Mouse (Mus musculus) hindbrain, embryonic 16.5 days (tissue): ENCODE results near the gene Opn4. TPM values are rescaled to one million over a fixed set of nuclear protein-coding genes. Genes with fewer than 3 reads are reported as not detected.

Experiments
- ATAC-seq: fragments of 200-750 bp; cut with Nextera tagmentation; 2 replicates; pipeline ENCODE4 v1.8.0; 2017; ENCODE audit warnings: moderate TSS enrichment, moderate library complexity
- H3K27ac ChIP-seq: fragments of 300-500 bp; sonication (generic); 2 replicates; pipeline ENCODE4 v1.5.1; 2014; ENCODE audit warnings: low read depth, mild to moderate bottlenecking, control low read depth, low read length, moderate library complexity
- H3K27me3 ChIP-seq: fragments of 300-500 bp; sonication (generic); replicated peaks from 2 replicates; pipeline ENCODE4 v1.6.1; 2014; ENCODE audit warnings: low read length; ENCODE audit not compliant: control insufficient read depth, insufficient read depth
- H3K36me3 ChIP-seq: fragments of 300-500 bp; sonication (generic); 2 replicates; pipeline ENCODE4 v1.6.1; 2014; ENCODE audit warnings: mild to moderate bottlenecking, low read length, moderate library complexity, mixed read lengths; ENCODE audit not compliant: control insufficient read depth, insufficient read depth
- H3K4me1 ChIP-seq: fragments of 300-500 bp; sonication (generic); 2 replicates; pipeline ENCODE4 v1.6.1; 2014; ENCODE audit warnings: low read depth, low read length; ENCODE audit not compliant: control insufficient read depth, insufficient read depth
- H3K4me2 ChIP-seq: fragments of 300-500 bp; sonication (generic); 2 replicates; pipeline ENCODE4 v1.6.1; 2014; ENCODE audit warnings: mild to moderate bottlenecking, low read length, control low read depth, moderate library complexity
- H3K4me3 ChIP-seq: fragments of 300-500 bp; sonication (generic); 2 replicates; pipeline ENCODE4 v1.5.1; 2014; ENCODE audit warnings: mild to moderate bottlenecking, low read length, control low read depth, moderate library complexity
- H3K9ac ChIP-seq: fragments of 300-500 bp; sonication (generic); 2 replicates; pipeline ENCODE4 v1.6.1; 2014; ENCODE audit warnings: low read depth, mild to moderate bottlenecking, control low read depth, low read length, moderate library complexity
- H3K9me3 ChIP-seq: fragments of 300-500 bp; sonication (generic); 2 replicates; pipeline ENCODE4 v1.6.1; 2014; ENCODE audit warnings: mild to moderate bottlenecking, low read length, moderate library complexity; ENCODE audit not compliant: control insufficient read depth
- WGBS: fragments of 180-500 bp; shearing (Covaris S2); extraction: QIAGEN DNeasy Blood & Tissue Kit; methylation state at CpG from one replicate; pipeline ENCODE4 v1.1.7; 2014; 5-methylcytosine and 5-hydroxymethylcytosine counted together
- polyA plus RNA-seq: library from polyadenylated mRNA; unstranded; fragments of >200 nt; fragmentation: Nextera tagmentation; extraction: Ambion mirVana; gene quantifications from 2 replicates; pipeline ENCODE4 v1.2.1, GENCODE M21; 2015

Opn4 gene
- polyA plus RNA-seq, 1 experiment from 2014 or later, result not detected

DNA sequence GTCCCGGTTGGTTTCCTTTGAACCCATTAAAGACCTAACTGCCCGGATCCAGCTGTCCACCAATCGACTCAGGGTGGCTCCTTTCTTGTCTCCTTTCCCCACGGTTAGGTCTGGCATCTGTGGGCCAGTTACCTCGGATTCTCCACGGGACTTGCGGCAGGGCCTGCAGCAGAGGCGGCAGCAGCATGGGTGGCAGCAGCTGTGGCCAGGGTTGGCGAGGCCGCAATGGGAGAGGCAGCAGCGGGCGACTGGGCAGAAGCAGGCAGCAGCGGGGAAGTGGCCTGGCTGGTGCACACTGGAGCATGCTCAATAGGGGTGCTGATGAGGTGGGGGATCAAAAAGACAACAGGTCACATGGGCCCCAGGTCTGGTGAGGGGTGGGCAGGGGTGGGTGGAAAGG lies 44.7 kb downstream of the Opn4 start:
- H3K4me3 ChIP-seq, result no peak overlapping the region
- H3K27me3 ChIP-seq, result no peaks in the 10 kb centered on the region
- no peak overlapping the region for H3K27ac ChIP-seq
- no peak for ATAC-seq
- H3K36me3 ChIP-seq, result no peaks in the 10 kb centered on the region
- no peaks in the 10 kb centered on the region for H3K4me1 ChIP-seq
- no peak overlapping the region for H3K4me2 ChIP-seq
- WGBS, result 67% methylated on average over 13 of the region's 13 CpGs
- no peaks in the 10 kb centered on the region for H3K9me3 ChIP-seq
- H3K9ac ChIP-seq, result no peak overlapping the region

DNA sequence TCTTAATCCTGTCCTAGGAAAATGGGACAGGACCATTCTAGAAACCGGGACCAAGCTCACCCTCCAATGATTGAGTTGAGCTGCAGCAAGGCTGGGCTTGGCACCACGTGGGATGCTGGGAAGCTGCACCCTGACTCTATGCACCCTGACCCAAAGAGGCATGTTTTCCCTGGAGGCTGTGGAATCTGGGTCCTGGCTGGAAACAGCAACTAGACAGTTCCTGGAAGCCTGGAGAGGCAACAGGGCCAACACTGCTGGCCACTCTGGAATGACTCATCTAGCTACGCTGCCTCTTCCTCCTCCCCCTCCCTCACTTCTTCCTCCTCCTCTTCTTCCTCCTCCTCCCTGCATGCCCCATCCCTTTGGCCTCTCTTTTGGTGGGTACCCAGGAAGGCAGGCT lies 45.9 kb downstream of the Opn4 start:
- H3K27me3 ChIP-seq, result no peaks in the 10 kb centered on the region
- no peaks in the 10 kb centered on the region for H3K4me1 ChIP-seq
- no peak overlapping the region for H3K4me2 ChIP-seq
- no peak overlapping the region for H3K9ac ChIP-seq
- no peaks in the 10 kb centered on the region for H3K36me3 ChIP-seq
- no peak overlapping the region for H3K4me3 ChIP-seq
- no peak overlapping the region for H3K27ac ChIP-seq
- ATAC-seq, result no peak
- no peaks in the 10 kb centered on the region for H3K9me3 ChIP-seq
- 65% methylated on average over 3 of the region's 3 CpGs for WGBS

DNA sequence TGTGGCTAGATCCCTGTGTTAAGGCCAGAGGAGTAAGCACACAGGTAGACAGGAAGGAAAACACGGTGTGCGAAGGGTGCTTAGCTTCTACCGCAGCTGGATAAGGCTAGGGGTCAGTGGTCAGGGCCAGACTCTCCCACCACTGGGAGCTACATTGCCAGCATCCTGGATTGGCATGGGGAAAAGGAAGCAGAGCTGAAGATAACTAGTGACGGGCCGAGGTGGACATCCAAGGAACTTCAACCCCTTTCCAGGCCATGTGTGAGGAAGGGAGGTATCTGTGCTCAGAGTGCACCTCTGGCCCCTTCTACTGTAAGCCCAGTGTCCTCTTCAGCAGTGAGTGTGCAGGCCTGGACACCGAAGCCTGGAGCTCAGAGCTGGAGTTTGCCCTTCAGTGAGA lies 46.5 kb downstream of the Opn4 start:
- no peak overlapping the region for H3K4me2 ChIP-seq
- H3K9me3 ChIP-seq, result no peaks in the 10 kb centered on the region
- ATAC-seq, result no peak
- H3K27ac ChIP-seq, result no peak overlapping the region
- WGBS, result 90% methylated on average over 6 of the region's 6 CpGs
- H3K4me1 ChIP-seq, result no peaks in the 10 kb centered on the region
- no peaks in the 10 kb centered on the region for H3K27me3 ChIP-seq
- no peak overlapping the region for H3K4me3 ChIP-seq
- no peak overlapping the region for H3K9ac ChIP-seq
- no peaks in the 10 kb centered on the region for H3K36me3 ChIP-seq

DNA sequence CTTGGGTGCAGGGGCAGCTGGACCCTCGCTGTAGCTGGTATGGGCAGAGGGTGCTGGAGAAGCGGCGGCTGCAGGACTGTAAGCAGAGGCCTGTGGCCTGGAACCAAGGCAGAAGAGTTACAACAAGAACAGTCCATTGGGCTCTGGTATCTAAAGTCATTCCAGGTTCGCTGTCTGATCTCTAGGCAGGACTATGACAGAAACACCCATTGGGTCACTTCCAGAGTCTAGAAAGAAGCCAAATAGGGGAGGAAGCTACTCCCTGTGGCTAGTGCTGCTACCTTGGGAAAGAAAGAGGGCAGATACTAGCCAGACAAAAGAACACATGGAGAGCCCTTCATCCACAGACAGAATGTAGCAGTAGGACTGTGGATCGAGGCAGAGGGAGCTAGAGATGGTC lies 47.7 kb downstream of the Opn4 start:
- H3K4me1 ChIP-seq, result no peaks in the 10 kb centered on the region
- H3K27ac ChIP-seq, result no peak overlapping the region
- H3K9ac ChIP-seq, result no peak overlapping the region
- no peaks in the 10 kb centered on the region for H3K36me3 ChIP-seq
- 88% methylated on average over 5 of the region's 5 CpGs for WGBS
- H3K4me3 ChIP-seq, result no peak overlapping the region
- H3K4me2 ChIP-seq, result no peak overlapping the region
- ATAC-seq, result no peak
- H3K9me3 ChIP-seq, result no peaks in the 10 kb centered on the region
- no peaks in the 10 kb centered on the region for H3K27me3 ChIP-seq

DNA sequence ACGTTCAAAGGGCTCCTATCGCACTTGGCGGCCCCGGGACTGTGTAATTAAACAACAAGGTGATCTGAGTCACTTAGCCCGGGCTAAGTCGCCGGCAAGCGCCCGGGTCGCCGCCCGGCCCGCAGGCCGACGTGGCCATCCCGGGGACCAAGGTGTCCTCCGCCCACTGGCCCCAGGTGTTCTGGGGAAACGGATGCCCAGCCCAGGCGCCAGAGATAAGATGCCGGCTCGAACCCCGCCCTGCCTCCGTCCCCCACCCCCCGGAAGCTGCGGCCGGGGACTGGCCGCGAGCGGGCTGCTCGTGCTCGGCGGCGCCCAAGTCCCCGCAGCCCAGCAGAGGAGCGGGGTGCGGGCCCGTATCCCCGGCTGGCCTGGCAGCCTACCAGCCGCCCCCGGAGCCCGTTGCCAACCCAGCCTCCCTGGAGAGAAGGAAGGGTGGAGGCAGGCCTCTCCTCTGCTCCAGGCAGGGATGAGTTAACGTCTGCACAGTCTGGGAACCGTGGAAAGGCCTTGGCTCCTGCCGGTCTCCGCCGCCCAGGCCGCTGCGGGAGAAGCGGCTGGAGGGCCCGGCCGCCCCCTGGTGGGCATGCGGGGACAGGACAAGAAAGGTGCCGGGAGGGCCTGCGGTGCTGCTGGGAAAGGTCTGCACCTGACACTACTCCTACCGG lies 50.8 kb downstream of the Opn4 start:
- H3K4me1 ChIP-seq, result no peaks in the 10 kb centered on the region
- H3K36me3 ChIP-seq, result no peaks in the 10 kb centered on the region
- peak; percentile 96 for ATAC-seq
- peak overlapping the region; percentile 90 for H3K27ac ChIP-seq
- H3K27me3 ChIP-seq, result no peaks in the 10 kb centered on the region
- peak overlapping the region; percentile 81 for H3K4me3 ChIP-seq
- H3K9ac ChIP-seq, result peak overlapping the region; percentile 93
- under 1% methylated on average over 52 of the region's 55 CpGs for WGBS
- H3K9me3 ChIP-seq, result no peaks in the 10 kb centered on the region
- H3K4me2 ChIP-seq, result peak overlapping the region; percentile 83

DNA sequence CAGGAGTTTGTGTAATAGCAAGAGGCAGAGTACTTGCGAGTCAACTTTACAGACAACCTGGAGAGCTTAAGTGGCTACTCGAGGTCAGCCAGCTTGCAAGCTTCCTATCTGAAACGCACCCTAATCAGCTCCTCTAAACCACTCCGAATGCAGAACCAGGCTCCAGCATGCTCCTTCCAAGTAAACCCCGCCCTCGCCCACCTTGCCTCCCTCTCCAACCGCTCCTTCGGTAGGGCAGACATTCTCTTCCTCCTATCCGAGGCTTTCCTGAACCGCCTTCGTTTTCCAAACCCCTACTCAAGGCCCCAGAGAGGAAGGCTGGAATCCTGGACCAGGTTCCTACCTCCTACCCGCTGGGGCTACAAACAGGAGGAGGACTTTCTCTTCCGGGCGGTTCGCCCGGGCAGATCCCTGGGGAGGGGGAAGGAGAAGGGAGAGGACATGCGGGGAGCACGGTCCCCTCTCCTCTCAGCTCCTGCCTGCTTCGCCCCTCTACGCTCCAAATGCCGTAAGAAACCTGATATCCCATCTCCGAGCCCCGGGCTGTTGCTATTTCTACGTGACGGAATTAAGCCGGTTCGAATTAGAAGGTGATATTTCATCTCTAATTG lies 51.4 kb downstream of the Opn4 start:
- H3K9me3 ChIP-seq, result no peaks in the 10 kb centered on the region
- peak overlapping the region; percentile 81 for H3K4me3 ChIP-seq
- peak overlapping the region; percentile 90 for H3K27ac ChIP-seq
- H3K4me2 ChIP-seq, result peak overlapping the region; percentile 83
- H3K4me1 ChIP-seq, result no peaks in the 10 kb centered on the region
- no peaks in the 10 kb centered on the region for H3K36me3 ChIP-seq
- no peaks in the 10 kb centered on the region for H3K27me3 ChIP-seq
- under 1% methylated on average over 27 of the region's 27 CpGs for WGBS
- peak overlapping the region; percentile 93 for H3K9ac ChIP-seq
- ATAC-seq, result peak; percentile 63

DNA sequence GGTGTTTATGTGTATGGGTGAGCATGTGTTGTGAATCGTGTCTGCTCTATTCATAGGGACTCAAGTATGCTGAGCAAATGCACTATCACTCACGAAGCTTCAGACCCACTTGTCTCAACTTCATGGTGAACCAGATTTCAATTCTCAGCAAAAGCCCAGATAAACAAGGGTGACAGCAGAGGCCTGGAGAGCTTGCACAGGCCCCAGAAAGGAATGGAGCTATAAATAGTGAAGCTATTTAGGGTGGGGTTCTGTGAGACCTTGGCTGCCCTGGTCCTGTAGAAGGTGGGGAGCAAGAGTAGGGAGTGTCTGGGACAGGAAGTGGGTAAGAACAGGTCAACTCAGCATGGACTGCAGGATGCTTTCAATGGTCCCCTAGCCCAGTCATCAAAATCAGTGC lies 55.4 kb downstream of the Opn4 start:
- Histone ChIP-seq H3K9ac (no peak overlapping the region), H3K4me2 (no peak overlapping the region), H3K4me1 (no peaks in the 10 kb centered on the region), H3K27ac (no peak overlapping the region), H3K36me3 (no peaks in the 10 kb centered on the region), H3K27me3 (no peaks in the 10 kb centered on the region), H3K9me3 (no peaks in the 10 kb centered on the region), H3K4me3 (no peak overlapping the region)
- ATAC-seq, result no peak
- 75% methylated on average over 2 of the region's 2 CpGs for WGBS

DNA sequence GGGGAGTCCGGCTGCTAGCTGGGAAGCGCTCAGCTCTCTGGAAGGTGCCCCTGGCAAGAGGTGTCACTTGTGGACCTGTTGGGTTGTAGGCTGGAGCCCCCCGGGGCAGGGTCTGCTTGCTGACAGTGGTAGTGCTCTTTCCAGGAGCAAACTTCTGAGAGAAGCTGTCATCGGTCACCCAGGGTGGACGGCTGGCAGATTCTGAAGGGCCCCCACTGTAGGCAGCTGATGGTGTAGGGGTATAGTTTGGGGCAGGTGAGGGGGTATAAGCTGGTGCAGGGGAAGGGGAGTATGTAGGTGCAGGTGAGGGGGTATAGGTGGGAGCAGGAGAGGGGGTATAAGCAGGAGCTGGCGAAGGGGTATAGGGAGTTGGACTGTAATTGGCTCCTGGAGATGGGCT lies 55.9 kb downstream of the Opn4 start:
- H3K4me2 ChIP-seq, result no peak overlapping the region
- no peaks in the 10 kb centered on the region for H3K4me1 ChIP-seq
- H3K9ac ChIP-seq, result no peak overlapping the region
- no peaks in the 10 kb centered on the region for H3K27me3 ChIP-seq
- no peak overlapping the region for H3K4me3 ChIP-seq
- 89% methylated on average over 6 of the region's 6 CpGs for WGBS
- no peak overlapping the region for H3K27ac ChIP-seq
- ATAC-seq, result no peak
- no peaks in the 10 kb centered on the region for H3K36me3 ChIP-seq
- H3K9me3 ChIP-seq, result no peaks in the 10 kb centered on the region

DNA sequence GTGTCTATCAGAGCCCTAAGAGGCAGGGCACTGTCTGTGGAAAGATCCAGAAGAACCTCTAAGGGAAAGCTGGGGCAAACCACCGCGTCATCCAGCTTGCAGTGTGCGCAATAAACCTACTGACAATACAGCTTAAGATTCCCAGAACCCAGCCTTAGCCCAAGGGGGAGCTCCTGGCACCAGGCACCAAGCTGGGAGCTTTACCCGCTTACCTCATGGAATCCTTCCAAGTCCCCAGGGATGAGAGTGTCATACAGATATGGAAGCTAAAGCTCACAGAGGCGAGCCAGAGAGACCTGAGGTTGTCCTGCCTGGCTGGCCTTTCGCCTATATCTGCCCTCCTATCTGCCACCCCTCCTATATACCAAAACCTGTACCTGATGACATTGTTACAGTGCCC lies 56.3 kb downstream of the Opn4 start:
- no peak for ATAC-seq
- Histone ChIP-seq H3K4me1 (no peaks in the 10 kb centered on the region), H3K27ac (no peak overlapping the region), H3K36me3 (no peaks in the 10 kb centered on the region), H3K4me2 (no peak overlapping the region), H3K27me3 (no peaks in the 10 kb centered on the region), H3K4me3 (no peak overlapping the region), H3K9me3 (no peaks in the 10 kb centered on the region), H3K9ac (no peak overlapping the region)
- WGBS, result 73% methylated on average over 6 of the region's 6 CpGs
